Mouse (Mus musculus) heart, adult 11 months (tissue): ENCODE measurements around the gene Ccdc84.
"Not testable (repeated sequence)": the region's sequence is repeated elsewhere in the genome, so short reads cannot be mapped to it uniquely, and the experiment has no call there.

Experiments used
- DNase-seq: peaks from one replicate; pipeline ENCODE4 v3.0.0; 2022

The Ccdc84 gene

DNA sequence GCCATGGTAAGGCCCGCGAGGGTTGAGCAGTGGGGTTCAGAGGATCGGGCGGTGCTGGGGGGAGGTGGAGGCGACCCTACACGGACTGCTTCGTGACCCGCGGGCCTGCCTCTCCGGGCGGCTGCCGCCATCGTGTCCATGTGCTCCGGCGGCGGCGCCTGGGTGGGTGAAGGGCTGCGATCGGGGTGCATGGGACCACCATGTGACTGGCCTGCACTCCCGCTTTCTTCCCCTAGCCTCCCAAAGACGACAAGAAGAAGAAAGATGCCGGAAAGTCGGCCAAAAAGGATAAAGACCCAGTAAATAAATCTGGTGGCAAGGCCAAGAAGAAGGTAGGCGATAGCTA is 10.6 kb downstream of the Ccdc84 start:
- DNase-seq, result no peak

DNA sequence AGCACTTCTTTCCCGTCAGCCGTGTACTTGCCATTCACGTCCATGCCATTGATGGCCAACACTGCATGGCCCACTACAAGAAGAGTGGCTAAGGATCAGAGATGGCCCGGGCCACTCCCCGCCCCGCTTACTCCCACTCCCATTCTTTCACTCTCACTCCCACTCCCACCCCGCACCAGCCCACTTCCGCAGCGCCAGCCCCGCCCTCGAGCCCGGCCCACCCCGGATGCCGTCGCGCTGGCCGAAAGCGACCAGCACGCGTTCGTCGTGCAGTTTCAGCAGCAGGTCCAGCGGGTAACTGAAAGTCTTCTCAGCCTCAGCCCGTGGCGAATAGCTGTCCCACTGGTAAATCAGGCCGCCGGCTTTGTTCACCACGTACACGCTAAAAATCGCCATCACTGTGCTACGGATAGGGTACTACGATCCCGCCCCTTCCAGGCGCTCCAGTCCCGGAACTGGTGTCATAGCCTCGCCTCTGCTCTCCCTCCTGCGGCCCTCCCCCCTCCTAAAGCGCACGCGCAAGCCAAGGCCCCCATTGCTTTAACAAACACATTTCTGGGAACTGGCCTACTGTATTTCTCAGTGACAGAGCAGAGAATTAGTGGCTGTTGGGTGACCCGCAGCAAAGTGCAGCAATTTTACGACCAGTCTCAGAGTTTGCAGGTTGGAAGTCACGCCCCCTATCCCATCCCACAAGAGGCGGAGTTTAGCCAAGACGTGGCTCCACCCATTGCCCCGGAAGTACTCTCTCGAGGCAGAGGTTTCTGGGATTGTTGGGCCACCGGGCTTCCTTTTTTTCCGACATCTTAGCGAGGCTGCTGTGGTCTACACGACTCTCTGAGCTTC is 11.2 kb downstream of the Ccdc84 start, which contains the start of the genes Rps25 and Trappc4:
Gene Rps25, plus strand, starts transcription at position 234 of the 846 bp plus-strand sequence.
Gene Trappc4, minus strand, starts transcription at position 695 of the 846 bp plus-strand sequence.
- DNase-seq, result peak; percentile 100

DNA sequence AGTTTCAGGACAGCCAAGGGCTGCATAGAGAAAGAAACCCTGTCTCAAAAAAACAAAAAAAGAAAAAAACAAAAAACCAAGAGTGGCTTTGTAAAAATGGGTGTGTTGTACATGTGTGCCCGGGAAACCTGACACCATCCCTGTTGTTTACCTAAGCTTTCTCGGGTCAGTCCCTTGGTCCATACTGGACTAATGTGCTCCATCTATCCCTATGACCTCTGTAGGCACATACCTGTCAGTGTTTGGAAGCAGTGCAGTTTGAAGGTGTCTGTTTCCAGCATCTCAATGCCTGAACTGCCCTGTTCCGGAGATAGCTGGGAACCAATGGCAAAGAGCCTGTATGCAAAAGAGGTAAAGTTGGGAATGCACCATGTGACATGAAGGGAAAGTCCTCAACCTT is 13.4 kb downstream of the Ccdc84 start:
- peak; percentile 89 for DNase-seq

DNA sequence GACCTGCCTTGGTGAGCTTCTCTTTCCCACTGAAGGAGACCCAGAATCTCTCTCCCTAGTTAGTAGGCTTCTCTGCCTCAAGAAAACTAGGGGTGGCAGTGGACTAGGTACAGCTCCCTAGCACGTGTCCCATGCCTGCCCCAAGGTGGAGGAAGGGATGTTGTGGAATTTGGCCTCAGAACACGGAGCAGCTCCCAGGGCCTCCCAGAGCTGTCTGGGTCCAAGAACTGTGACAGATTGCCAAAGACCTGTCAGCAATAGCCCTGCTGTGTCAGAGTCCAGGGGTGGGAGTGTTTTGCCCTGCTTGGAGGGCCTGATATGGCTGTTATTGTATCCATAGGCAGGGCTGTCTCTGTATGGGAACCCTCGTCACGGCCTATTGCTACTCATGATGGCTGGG is 17.3 kb downstream of the Ccdc84 start:
- peak; percentile 97 for DNase-seq

DNA sequence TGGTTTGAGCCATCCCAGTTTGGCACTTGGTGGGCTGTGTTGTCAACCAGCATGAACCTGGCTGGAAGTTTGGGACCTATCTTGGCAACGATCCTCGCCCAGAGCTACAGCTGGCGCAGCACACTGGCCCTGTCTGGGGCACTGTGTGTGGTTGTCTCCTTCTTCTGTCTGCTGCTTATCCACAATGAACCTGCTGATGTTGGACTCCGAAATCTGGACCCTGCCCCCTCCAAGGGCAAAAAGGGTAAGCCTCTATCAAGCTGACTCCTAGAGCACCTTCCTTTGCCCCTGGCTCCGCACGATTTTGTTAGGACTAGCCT is 18.6 kb downstream of the Ccdc84 start:
- peak; percentile 94 for DNase-seq

DNA sequence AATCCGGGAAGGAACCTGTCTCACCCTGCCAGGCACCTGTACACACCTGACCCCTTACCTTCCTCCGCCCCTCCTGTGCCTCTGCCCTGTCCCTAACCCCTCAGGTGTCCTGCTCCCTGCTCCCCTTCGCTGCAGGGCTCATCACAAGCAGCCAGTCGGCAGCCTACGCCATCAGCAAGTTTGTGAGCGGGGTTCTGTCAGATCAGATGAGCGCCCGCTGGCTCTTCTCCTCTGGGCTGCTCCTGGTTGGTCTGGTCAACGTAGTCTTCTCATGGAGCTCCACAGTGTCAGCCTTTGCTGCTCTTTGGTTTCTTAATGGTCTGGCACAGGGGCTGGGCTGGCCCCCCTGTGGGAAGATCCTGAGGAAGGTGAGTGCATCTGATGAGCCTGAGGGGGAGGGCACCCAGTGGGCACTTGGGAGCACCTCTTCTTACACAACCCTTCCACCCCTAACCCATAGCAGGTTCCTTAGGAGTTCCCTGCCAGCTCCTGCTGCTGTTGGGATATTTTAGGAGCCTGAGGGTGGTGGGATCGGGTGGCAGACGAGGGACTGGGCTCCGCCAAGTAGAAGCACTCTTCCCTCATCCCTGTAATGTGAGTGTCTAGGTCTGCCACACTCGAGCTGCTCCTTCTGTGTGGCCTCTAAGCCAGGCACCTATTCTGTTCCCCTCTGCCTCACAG is 19.1 kb downstream of the Ccdc84 start:
- peak; percentile 93 for DNase-seq

DNA sequence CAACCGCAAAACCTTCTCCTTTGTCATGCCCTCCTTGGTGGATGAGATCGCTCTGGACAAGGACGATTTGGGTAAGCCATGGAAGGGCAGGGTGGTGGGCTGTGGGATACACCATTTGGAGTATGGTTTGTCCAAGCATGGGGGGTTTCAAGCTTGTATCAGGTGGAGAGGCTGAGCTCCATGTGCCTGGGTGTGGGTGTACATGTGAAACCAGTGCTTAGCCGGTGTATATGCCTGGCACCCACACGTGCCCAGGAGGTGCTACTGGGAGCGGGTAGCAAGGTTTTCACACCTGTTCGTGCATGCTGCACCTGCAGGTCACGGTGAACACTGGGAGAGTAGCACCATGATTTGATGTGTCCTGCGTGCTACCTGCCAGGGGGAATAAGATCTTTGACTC is 19.8 kb downstream of the Ccdc84 start:
- DNase-seq, result peak; percentile 92

DNA sequence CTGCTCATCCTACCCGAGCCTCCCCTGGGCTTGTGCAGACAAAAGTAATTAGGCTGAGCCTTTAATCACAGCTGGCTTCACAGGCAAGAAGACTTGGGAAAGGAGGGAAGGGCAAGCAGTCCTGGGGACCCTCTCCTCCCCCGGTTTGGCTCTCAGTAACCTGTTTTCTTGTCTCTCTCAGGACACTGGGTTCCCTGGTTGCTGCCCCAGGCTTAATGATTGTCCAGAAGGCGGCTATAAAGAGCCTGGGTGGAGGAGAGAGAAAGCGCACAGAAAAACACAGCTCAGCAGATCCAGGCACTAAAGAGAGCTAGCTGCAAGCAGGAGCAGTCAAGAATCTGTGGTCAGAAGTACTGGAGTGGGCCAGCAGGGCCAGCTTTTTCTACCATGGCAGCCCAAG is 20.3 kb downstream of the Ccdc84 start:
- peak; percentile 90 for DNase-seq

DNA sequence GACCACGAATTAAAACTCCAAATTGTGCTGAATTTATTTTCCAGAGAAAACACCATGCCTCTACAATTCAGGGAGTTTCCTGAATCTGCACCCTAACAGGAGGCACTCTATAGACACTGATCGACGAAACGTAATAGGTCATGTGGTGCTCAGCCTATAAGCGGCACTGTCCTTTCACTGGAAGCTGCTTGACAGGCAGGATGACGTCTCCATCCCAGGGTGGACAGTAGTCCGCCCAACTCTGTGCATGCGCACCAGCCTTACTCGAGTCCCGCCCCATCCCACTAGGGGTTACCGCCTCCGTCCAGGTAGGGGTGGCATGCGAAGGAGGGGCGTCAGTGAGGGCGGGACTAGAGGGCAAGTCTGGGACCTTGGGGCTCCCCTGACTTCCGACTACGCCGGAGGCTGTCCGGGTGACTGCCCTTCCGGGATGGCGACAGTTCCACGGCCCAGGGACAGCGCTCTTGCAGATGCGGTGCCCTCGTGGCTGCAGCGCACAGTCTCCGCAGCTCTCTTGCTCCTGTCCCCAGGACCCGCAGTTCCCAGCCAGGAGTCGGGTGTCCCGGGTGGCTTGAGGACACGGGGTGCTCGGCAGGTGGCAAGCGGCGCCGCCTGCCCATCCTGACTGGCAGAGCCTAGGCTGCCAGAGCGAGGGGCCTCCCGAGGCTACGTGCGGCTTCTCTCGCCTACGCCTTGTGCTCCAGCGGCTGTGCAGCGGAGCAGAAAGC is 21.5 kb downstream of the Ccdc84 start, which contains the start of gene Slc37a4:
Gene Slc37a4, plus strand, starts transcription at position 169 of the 728 bp plus-strand sequence.
- DNase-seq, result peak; percentile 100

DNA sequence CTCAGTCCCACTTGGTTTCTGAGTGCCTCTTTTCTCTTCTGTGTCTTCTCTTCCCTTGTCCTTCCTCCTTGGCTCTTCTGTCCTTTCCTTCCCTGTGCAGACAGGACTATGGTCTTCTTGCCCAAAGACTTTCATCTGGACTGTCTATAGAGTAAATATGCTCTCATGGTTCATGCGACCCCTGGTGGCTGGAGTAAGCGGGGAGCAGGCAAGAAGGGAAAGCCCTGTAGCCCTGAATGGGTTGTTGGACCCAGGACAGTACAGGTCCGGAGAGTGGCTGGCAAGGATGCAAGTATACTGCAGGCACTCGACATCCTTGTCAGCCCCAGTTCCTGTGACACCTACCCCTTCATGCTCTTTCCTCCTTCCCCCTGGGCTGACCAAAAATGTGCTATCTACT is 26.9 kb downstream of the Ccdc84 start:
- peak; percentile 93 for DNase-seq

DNA sequence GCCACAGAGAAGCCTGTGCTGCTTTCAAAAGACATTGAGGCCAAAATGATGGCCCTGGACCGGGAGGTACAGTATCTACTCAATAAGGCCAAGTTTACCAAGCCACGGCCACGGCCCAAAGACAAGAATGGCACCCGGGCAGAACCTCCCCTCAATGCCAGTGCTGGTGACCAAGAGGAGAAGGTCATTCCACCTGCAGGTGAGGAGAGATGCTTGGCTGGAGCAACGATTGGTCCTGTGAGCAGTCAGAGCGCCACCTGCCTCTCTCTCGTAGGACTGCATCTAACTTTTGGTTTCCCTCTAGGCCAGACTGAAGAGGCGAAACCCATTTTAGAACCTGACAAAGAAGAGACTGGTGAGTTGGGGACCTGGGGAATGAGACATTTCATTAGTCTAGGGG is 29.1 kb downstream of the Ccdc84 start:
- DNase-seq, result peak; percentile 92

DNA sequence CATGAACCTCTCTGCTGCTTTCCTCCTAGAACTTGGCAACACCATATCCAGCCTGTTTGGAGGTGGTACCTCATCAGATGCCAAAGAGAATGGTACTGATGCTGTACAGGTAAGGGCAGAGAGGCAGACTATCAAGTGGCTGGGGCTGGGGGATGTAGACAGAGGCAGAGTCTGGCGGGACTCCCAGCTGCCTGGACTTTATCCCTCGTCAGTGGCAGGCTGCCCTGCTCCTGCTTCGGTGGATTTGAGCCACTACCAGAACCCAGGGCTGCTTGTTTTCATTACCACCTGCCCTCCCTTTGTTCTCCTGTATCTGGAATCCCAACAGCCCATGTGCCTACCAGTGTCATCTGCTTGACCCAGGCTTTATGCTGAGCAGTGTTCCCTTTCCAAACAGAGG is 31.1 kb downstream of the Ccdc84 start:
- DNase-seq, result peak; percentile 80

DNA sequence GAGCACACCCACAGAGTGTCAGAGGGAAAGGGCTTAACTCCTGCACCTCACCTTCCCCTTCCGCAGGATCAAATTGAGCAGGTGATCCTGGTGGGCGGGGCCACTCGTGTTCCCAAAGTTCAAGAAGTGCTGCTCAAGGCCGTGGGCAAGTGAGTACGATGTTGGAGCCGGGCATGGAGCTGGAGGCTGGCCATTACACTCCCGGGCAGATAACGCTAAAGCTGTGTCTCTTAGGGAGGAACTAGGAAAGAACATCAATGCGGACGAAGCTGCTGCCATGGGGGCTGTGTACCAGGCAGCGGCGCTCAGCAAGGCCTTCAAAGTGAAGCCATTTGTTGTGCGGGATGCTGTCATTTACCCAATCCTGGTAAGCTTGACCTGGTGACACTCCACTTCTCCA is 33.8 kb downstream of the Ccdc84 start:
- peak; percentile 74 for DNase-seq

DNA sequence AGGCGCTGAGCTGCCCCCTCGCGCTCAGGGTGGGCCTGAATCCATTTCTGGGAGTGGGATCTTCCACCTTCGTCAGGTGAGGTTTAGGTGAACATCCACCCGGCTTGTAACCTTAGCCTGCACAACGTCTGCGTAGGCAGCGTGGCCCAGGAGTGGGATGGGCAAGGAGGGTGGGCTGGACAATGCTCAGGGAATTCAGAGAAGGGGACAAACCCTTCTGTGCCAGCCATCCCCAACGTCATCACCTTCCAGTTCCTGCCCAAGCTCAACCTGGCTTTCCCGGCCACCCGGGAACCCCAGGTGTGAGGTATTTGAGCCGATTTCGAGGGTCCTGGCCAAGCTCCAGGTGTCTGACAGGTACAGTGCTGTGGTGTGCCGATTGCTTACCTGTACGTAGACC is 38.5 kb downstream of the Ccdc84 start:
- DNase-seq, result no peak

DNA sequence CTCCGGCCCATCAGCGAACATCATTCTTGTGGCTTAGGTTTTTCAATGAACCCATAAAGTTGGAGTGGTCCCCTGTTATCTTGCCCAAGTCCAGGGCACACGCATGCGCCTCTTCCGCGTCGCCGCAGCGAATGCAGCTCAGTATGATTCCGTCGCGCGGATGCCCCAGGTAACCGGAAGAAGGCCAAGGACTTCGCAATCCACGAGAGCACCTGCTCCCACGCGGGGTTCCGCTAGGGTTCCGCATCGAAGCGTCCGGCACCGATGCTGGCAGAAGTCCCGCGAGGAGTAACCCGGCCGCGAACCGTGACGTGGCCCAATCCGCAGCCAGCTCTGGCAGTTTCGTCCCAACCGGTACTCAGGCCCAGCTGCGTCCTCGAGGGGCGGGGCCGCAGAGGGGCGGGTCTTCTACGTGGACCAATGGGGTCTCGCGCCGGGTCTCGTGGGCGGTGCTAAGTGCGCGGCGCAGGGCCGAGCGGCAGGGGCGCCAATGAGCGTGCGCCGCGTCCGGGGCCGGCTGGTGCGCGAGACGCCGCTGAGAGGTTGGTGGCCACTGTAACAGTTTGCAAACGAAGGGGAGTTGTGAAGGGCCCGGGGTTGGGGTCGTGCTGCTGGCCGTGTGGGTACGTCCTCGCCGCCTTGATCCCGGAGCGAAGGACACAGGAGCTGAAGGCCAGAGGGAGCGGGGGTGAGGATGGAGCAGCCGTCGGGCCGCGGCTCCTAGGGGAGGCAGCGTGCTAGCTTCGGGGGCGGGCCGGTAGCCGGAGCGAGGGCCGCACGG is 39.1 kb downstream of the Ccdc84 start, which contains the start of gene Hyou1:
Gene Hyou1, plus strand, starts transcription at position 437 of the 781 bp plus-strand sequence.
- DNase-seq, result peak; percentile 100

DNA sequence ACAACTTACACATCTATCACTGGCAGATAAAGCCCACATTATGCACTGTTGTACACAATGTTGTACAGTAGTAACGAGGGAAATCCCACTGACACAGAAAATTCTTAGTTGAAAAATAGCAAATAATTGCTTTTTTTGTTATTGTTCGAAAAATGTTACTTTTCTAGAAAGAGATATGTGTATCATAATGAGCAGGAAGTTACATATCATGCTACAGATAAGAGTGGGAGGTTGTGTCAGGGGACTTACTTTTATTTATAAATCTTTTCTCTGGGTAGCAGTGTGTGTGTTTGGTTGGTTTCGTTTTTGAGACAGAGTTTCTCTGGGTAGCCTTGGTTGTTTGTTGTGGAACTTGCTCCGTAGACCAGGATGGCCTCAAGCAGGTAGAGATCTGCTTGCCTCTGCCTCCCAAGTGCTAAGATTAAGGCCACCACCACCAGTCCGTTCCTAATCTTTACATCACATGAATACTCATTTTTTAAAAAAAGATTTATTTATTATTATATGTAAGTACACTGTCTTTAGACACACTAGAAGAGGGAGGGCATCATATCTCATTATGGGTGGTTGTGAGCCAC is 40.1 kb downstream of the Ccdc84 start:
- DNase-seq, result no peak

DNA sequence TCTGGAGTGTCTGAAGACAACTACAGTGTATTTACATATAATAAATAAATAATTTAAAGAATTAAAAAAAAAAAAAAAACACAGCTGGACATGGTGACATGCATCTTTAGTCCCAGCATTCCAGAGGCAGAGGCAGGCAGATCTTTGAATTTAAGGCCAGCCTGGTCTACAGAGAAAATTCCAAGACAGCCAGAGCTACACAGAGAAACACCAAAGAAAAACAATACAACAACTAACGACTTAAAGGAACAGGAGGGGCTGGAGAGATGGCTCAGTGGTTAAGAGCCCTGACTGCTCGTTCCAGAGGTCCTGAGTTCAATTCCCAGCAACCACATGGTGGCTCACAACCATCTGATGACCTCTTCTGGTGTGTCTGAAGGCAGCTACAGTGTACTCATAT is 41.0 kb downstream of the Ccdc84 start:
- peak; percentile 61 for DNase-seq

DNA sequence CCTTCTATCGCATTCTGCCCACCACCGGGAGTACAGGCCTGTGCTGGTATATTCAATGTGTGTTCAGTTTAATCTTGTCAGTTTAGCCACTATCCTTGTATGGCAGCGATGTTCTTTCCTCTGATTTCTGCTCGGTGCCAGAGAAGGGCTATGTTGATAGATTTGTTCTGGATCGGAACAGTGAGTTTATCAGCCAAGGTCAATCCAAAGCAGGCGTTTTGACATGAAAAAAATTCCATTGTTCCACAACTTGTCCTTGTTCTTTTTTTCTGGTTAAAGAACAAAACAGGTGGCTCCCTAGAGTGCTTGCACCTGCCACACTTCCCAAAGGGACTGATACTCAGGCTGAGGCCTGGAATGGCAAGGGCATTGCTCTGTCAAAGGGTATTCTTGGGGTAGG is 42.2 kb downstream of the Ccdc84 start:
- DNase-seq, result no peak

DNA sequence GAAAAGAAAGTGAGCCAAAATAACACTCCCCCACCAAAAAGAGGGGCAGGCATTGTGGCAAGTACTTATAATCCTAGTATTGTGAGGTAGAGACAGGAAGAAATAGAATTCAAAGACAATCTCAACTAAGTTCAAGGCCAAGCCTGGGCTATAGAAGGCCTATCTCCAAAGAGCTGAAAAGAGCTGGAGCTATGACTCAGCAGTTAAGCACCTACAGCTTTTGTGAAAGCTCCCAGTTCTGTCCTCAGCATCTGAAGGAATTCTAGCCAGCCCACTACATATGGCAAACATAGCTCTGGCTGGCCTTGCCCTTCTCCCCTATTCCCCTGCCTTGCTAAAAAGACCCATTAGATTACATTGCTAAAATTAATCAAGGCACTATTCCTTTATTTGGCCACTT is 45.0 kb downstream of the Ccdc84 start:
- no peak for DNase-seq

DNA sequence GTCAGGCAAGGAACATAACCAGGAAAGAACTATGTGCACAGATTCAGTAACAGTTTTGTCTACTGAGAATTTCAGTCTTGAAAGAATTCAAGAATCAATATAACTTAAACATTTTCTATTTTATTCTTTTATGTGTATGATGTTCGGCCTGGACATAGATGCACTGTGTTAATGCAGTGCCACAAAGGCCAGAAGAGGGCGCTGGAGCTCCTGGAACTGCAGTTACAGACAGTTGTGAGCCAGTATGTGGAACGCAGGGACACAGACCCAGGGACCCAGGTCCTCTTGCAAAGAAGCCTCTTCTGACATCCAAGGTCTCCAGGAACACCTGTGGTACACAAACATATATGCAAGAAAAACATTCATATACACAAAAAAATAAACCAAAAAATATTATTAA is 53.9 kb downstream of the Ccdc84 start:
- DNase-seq, result no peak

DNA sequence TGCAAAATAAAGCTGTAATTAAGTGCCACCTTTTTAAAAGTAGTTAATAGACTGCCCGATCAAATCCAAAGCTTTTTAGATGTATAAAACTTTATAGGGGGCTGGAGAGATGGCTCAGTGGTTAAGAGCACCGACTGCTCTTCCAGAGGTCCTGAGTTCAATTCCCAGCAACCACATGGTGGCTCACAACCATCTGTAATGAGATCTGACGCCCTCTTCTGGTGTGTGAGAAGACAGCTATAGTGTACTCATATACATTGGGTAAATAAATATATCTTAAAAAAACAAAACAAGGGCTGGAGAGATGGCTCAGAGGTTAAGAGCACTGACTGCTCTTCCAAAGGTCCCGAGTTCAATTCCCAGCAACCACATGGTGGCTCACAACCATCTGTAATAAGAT is 56.4 kb downstream of the Ccdc84 start:
- DNase-seq, result not testable (repeated sequence)

DNA sequence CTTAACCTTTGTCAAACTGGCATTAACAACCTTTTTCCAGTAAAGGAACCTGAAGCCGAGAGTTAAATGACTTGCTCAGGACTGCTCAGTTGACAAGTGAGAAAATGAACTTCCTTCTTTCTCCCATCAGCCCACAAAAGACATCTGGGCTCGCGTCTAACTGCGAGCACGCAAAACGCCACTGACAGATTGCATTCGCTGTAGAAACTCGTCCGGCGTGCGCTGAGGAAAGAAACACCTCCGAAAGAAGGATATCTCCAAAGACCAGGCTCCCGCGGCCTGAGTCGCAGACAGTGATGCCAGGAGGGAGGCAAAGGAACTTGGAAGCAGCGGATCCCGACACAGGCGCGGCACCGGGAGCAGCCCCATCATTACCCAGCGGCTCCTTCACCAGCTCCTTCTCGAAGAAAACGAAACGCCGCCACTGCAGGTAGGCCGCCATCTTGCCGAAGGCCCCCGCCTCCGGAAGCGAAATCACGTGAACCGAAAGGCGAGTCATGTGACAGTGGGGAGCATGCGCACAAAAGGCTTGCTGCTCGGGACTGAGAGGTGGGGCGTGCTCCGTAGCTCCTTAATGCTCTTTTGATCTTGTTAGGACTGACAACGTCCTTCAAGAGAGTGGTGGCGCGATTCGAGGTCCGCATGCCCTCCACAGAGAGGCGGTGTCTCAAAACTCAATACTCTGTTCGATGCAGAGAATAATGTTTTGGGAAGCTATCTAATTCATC is 57.0 kb downstream of the Ccdc84 start, which contains the start of gene Vps11:
Gene Vps11, minus strand, starts transcription at position 481 of the 728 bp plus-strand sequence.
- peak; percentile 99 for DNase-seq
